Mouse (Mus musculus) neural tube, embryonic 15.5 days (tissue): ENCODE results near the gene March4. TPM values are rescaled to one million over a fixed set of nuclear protein-coding genes. Genes with fewer than 3 reads are reported as not detected.

Source experiments
- ATAC-seq: fragments of 200-750 bp; cut with Nextera tagmentation; 2 replicates; pipeline ENCODE4 v1.8.0; 2017; ENCODE audit warnings: mild to moderate bottlenecking, moderate TSS enrichment, moderate library complexity; ENCODE audit not compliant: low FRiP score
- H3K27ac ChIP-seq: fragments of 300-500 bp; sonication (generic); replicated peaks from 2 replicates; pipeline ENCODE4 v1.5.1; 2015; ENCODE audit warnings: mild to moderate bottlenecking, inconsistent platforms
- H3K27me3 ChIP-seq: fragments of 300-500 bp; sonication (generic); replicated peaks from 2 replicates; pipeline ENCODE4 v1.6.1; 2015; ENCODE audit warnings: inconsistent platforms
- H3K36me3 ChIP-seq: fragments of 300-500 bp; sonication (generic); 2 replicates; pipeline ENCODE4 v1.6.1; 2015; ENCODE audit warnings: inconsistent platforms
- H3K4me1 ChIP-seq: fragments of 300-500 bp; sonication (generic); 2 replicates; pipeline ENCODE4 v1.6.1; 2015; ENCODE audit warnings: inconsistent platforms
- H3K4me2 ChIP-seq: fragments of 300-500 bp; sonication (generic); 2 replicates; pipeline ENCODE4 v1.6.1; 2015; ENCODE audit warnings: inconsistent platforms, mild to moderate bottlenecking, moderate library complexity
- H3K4me3 ChIP-seq: fragments of 300-500 bp; sonication (generic); replicated peaks from 2 replicates; pipeline ENCODE4 v1.5.1; 2015; ENCODE audit warnings: mild to moderate bottlenecking, inconsistent platforms
- H3K9ac ChIP-seq: fragments of 300-500 bp; sonication (generic); replicated peaks from 2 replicates; pipeline ENCODE4 v1.6.1; 2015; ENCODE audit warnings: mild to moderate bottlenecking, inconsistent platforms
- H3K9me3 ChIP-seq: fragments of 300-500 bp; sonication (generic); replicated peaks from 2 replicates; pipeline ENCODE4 v1.6.1; 2016; ENCODE audit warnings: inconsistent platforms
- WGBS: fragments of 180-500 bp; shearing (Covaris S2); methylation state at CpG from one replicate; pipeline ENCODE4 v1.1.7; 2015; ENCODE audit warnings: mixed read lengths; 5-methylcytosine and 5-hydroxymethylcytosine counted together
- polyA plus RNA-seq: library from polyadenylated mRNA; unstranded; fragments of >200 nt; fragmentation: Nextera tagmentation; extraction: Ambion mirVana; gene quantifications from 2 replicates; pipeline ENCODE4 v1.2.1, GENCODE M21; 2015

Gene March4
- polyA plus RNA-seq, 1 experiment from 2014 or later, result 9.6 TPM

GRCm38 (mm10) chr1:72413205-72413604 lies 123.5 kb downstream of the March4 start:
- Histone ChIP-seq H3K4me3 (no peak overlapping the region), H3K27me3 (no peaks in the 10 kb centered on the region), H3K27ac (no peak overlapping the region), H3K4me1 (peaks cover 16% of the 10 kb centered on the region), H3K9me3 (no peaks in the 10 kb centered on the region), H3K9ac (no peak overlapping the region), H3K36me3 (no peaks in the 10 kb centered on the region), H3K4me2 (no peak overlapping the region)
- 68% methylated on average over 8 of the region's 8 CpGs for WGBS
- ATAC-seq, result no peak

DNA sequence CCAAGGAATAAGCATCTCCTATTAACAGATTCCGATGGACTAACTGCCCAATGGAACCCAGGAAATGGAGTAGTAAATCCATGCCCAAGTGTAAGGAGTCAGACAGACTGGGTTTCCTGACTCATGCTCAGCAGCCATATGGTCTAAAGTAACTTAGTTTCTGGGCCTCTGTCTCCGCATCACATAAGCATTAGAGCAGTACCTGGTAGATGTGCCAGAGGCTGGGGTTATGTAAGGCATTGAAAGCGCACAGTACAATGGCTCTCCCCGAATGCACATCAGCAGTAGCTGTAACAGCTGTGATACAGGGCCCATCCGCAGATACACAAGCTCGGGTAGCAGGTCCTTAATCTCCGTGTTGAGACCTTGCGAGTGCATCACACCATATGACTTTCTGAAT lies 125.6 kb downstream of the March4 start:
- H3K27me3 ChIP-seq, result no peaks in the 10 kb centered on the region
- no peaks in the 10 kb centered on the region for H3K9me3 ChIP-seq
- no peaks in the 10 kb centered on the region for H3K36me3 ChIP-seq
- WGBS, result 84% methylated on average over 8 of the region's 8 CpGs
- H3K27ac ChIP-seq, result no peak overlapping the region
- peaks cover 23% of the 10 kb centered on the region for H3K4me1 ChIP-seq
- no peak overlapping the region for H3K9ac ChIP-seq
- H3K4me3 ChIP-seq, result no peak overlapping the region
- 0 out of 2 replicates have a peak, but pooled peaks have one; percentile 22 for ATAC-seq
- no peak overlapping the region for H3K4me2 ChIP-seq

GRCm38 (mm10) chr1:72409936-72410335 lies 126.8 kb downstream of the March4 start:
- no peak overlapping the region for H3K4me3 ChIP-seq
- no peak overlapping the region for H3K27ac ChIP-seq
- peaks cover 23% of the 10 kb centered on the region for H3K4me1 ChIP-seq
- no peak overlapping the region for H3K4me2 ChIP-seq
- no peaks in the 10 kb centered on the region for H3K9me3 ChIP-seq
- H3K9ac ChIP-seq, result no peak overlapping the region
- no peaks in the 10 kb centered on the region for H3K36me3 ChIP-seq
- ATAC-seq, result no peak
- 74% methylated on average over 5 of the region's 5 CpGs for WGBS
- no peaks in the 10 kb centered on the region for H3K27me3 ChIP-seq

DNA sequence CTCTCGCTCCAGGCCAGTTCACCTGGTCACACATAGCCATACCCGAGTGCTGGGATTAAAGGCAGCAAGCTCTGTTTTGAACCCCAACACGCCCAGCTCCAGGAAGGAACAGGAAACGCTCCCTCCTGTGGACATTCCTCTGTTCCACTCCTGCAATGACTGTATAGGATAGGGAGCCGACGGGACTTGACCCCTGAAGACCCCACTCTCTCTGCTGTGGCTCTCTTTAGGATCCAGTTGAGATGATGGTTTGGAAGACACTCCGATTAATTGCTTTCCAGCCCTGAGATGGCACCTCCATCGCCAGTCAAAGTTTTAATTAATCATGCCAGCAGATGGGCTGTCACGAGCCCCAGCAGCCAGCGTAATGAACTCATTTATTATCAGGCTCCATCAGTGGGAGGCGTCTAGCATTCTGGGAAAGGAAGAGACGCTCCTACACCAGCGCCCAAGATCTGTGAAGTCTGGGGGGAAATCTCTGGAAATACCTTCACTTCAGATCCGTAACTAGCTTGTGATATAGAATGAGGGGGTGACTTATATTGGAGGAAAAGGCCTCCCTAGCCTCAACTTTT lies 130.1 kb downstream of the March4 start:
- Histone ChIP-seq H3K4me2 (no peak overlapping the region), H3K27me3 (no peaks in the 10 kb centered on the region), H3K9me3 (no peaks in the 10 kb centered on the region), H3K4me1 (peaks cover 12% of the 10 kb centered on the region), H3K4me3 (no peak overlapping the region), H3K36me3 (no peaks in the 10 kb centered on the region), H3K9ac (no peak overlapping the region), H3K27ac (no peak overlapping the region)
- 49% methylated on average over 14 of the region's 14 CpGs for WGBS
- ATAC-seq, result no peak

DNA sequence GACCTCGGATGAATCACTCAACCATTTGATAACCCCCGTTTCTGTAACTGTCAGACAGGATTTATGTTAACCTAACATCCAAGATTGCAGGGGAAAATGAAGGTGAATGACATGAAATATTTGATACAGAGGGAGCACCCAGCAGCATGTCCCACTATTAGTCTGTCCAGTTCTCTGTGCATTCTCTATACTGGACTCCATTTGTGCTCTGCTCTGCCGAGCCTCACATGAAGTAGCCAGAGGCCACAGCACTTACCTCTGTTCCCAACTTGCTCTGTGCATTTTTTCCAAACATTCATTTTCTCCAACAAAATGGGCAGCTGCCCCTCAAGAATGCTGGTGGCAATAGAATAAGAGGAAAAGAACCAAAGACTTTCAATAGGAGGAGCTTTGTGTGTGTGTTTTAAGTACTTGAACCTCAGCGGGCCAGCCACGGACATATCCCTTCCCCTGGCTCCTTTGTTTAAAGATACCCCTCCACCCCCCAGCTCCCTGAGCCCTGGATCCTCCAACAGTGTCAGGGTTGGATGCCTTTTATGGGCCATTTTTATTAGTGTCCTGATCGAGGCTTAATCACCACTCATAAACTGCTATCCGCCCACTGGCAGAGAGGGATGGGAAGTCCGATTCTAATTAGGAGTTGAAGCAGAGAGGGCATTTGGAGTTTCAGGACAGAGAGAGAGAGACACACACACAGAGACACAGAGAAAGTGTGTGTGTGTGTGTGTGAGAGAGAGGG lies 135.2 kb downstream of the March4 start:
- no peak overlapping the region for H3K27ac ChIP-seq
- no peak overlapping the region for H3K9ac ChIP-seq
- WGBS, result 22% methylated on average over 8 of the region's 8 CpGs
- peak; percentile 58 for ATAC-seq
- H3K4me2 ChIP-seq, result no peak overlapping the region
- no peak overlapping the region for H3K4me3 ChIP-seq
- H3K4me1 ChIP-seq, result peaks cover 15% of the 10 kb centered on the region
- no peaks in the 10 kb centered on the region for H3K27me3 ChIP-seq
- no peaks in the 10 kb centered on the region for H3K36me3 ChIP-seq
- H3K9me3 ChIP-seq, result no peaks in the 10 kb centered on the region

DNA sequence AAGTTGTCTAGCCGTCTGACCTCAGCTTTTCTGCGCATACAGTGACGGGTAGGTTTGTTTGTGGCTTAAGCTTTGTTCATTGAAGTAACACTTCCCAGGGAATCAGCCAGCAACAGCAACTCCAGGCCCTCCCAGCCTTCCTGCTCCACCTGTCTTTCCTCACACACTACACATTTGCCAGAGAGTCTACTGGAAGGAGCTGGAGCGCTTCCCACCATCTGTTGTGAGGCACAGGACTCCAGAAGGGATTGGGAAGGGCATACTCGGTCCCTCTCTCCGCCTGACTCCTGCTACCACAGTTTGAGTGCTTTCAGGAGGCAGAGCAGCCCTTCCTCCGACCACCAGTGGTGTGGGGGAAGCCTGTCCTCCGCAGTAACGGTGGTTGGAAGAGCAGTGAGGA lies 136.1 kb downstream of the March4 start:
- Histone ChIP-seq H3K4me3 (no peak overlapping the region), H3K4me1 (peaks cover 13% of the 10 kb centered on the region), H3K9ac (no peak overlapping the region), H3K9me3 (no peaks in the 10 kb centered on the region), H3K36me3 (no peaks in the 10 kb centered on the region), H3K4me2 (no peak overlapping the region), H3K27me3 (no peaks in the 10 kb centered on the region), H3K27ac (no peak overlapping the region)
- 71% methylated on average over 9 of the region's 9 CpGs for WGBS
- ATAC-seq, result no peak

GRCm38 (mm10) chr1:72399720-72400401 lies 136.9 kb downstream of the March4 start:
- no peaks in the 10 kb centered on the region for H3K9me3 ChIP-seq
- no peak overlapping the region for H3K9ac ChIP-seq
- H3K4me1 ChIP-seq, result peaks cover 13% of the 10 kb centered on the region
- no peak overlapping the region for H3K4me2 ChIP-seq
- 91% methylated on average over 8 of the region's 8 CpGs for WGBS
- H3K36me3 ChIP-seq, result peaks cover 4% of the 10 kb centered on the region; the same call in 1 of the 2 replicates
- H3K4me3 ChIP-seq, result no peak overlapping the region
- no peak overlapping the region for H3K27ac ChIP-seq
- H3K27me3 ChIP-seq, result no peaks in the 10 kb centered on the region
- no peak for ATAC-seq

GRCm38 (mm10) chr1:72390420-72390819 lies 146.3 kb downstream of the March4 start:
- Histone ChIP-seq H3K27me3 (no peaks in the 10 kb centered on the region), H3K9me3 (no peaks in the 10 kb centered on the region), H3K4me2 (no peak overlapping the region), H3K4me3 (no peak overlapping the region), H3K36me3 (peaks cover 3% of the 10 kb centered on the region; the same call in 1 of the 2 replicates), H3K9ac (no peak overlapping the region), H3K27ac (no peak overlapping the region), H3K4me1 (no peaks in the 10 kb centered on the region)
- ATAC-seq, result no peak
- WGBS, result 53% methylated on average over 4 of the region's 4 CpGs

DNA sequence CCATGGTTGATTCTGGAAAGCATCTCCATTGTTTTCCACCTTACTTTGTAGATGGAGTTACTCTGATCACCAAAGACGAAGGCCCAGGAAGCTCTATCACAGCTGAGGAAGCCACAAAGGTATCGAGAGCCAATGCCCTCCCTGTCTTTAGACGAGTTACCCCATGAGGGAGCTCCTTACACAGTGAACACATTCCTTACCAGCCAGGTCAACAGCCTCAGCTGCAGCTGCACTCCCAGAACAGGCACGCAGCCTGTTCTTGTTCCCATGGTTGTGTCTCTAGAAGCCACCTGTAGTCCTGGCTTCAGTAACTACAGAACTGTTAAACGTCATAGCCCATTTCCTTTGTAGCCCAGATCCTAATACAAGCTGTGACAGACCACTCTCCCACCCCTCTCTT lies 153.1 kb downstream of the March4 start:
- no peak overlapping the region for H3K9ac ChIP-seq
- H3K27me3 ChIP-seq, result no peaks in the 10 kb centered on the region
- no peaks in the 10 kb centered on the region for H3K36me3 ChIP-seq
- no peak overlapping the region for H3K4me3 ChIP-seq
- H3K27ac ChIP-seq, result no peak overlapping the region
- 0 out of 2 replicates have a peak, but pooled peaks cover 6% of the 10 kb centered on the region for H3K4me1 ChIP-seq
- H3K9me3 ChIP-seq, result no peaks in the 10 kb centered on the region
- H3K4me2 ChIP-seq, result no peak overlapping the region
- 76% methylated on average over 5 of the region's 5 CpGs for WGBS
- ATAC-seq, result peak; percentile 21; the same call in 1 of the 2 replicates

- no peaks in the 10 kb centered on the region for H3K36me3 ChIP-seq
- H3K27ac ChIP-seq, result no peak overlapping the region
- no peak overlapping the region for H3K4me3 ChIP-seq
- no peak overlapping the region for H3K4me2 ChIP-seq
- 84% methylated on average over 7 of the region's 7 CpGs for WGBS
- 0 out of 2 replicates have a peak, but pooled peaks cover 6% of the 10 kb centered on the region for H3K4me1 ChIP-seq
- no peaks in the 10 kb centered on the region for H3K9me3 ChIP-seq
- no peak for ATAC-seq
- no peak overlapping the region for H3K9ac ChIP-seq
- no peaks in the 10 kb centered on the region for H3K27me3 ChIP-seq
Observed at GRCm38 (mm10) chr1:72383056-72383455, 153.7 kb downstream of the March4 start.

DNA sequence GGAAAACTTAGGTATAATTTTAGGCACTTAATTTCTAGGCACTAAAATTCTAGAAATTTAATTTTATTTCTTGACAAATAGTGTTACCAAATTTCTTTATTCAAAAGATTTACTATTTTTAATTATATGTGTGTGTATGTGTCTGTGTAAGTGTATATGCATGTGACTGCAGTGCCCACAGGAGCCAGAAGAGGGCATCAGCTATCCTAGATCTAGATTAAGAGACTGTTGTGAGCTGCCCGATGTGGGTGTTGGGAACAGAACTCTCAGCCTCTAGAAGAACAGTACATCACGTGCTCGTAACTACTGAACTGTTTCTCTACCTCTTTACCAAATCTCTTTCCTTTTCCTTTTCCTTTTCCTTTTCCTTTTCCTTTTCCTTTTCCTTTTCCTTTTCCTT lies 156.2 kb downstream of the March4 start:
- H3K9ac ChIP-seq, result no peak overlapping the region
- no peak overlapping the region for H3K4me3 ChIP-seq
- 98% methylated on average over 3 of the region's 3 CpGs for WGBS
- no peaks in the 10 kb centered on the region for H3K9me3 ChIP-seq
- no peaks in the 10 kb centered on the region for H3K36me3 ChIP-seq
- 0 out of 2 replicates have a peak, but pooled peaks cover 6% of the 10 kb centered on the region for H3K4me1 ChIP-seq
- no peak overlapping the region for H3K4me2 ChIP-seq
- H3K27me3 ChIP-seq, result no peaks in the 10 kb centered on the region
- no peak for ATAC-seq
- H3K27ac ChIP-seq, result no peak overlapping the region
